Mouse (Mus musculus): Measurements from ENCODE around the gene Cdc26.

The Cdc26 gene

DNA sequence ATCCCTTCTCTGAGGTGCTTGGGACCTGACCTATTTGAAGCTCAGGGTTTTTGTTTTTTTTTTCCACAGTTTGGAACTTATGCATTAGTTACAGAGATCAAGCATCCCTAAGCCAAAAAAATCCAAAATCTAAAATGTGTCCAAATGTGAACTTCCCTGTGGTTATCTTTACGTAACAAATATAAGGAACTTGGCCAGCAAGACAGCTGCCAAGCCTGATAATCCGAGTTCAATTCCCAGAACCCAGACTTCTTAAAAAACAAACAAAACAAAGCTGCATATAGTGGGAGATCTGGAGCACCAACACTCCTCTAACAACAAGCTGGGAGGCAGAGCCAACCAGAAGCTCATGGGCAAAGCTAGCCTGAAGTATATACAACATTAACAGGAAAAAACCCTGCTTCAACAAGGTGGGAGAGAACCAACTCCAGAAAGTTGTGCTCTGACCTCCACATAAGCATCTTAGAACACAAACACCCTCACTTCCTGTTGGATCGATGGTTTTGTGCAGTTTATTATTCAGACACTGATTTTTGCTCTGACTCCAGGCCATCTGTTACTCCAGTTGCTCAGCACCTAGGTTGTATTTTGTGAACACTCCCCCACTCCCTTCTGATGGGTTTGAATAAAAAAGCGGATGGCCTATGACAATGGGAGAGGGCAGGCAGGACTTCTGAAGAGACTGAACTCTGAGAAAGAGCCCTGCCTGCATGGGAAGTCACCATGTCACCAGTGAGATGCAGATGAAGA, 10.7 kb downstream of the Cdc26 start:
- no peak for DNase-seq

DNA sequence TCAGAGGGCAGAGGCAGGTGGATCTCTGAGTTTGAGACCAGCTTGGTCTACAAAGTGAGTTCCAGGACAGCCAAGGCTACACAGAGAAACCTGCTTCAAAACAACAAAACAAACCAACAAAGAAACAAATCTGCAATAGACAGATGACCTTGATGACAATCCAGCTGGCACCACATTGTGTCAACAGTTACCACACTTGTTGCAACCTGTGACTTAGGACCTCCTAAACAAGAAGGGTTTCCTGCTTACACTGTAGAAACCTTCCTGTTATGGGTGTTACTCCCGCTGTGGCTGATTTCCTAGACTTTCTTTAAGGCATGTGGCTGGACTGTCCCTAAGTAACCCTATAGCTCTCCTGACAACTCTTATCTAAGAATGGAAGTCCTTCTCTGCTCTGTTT, 12.6 kb downstream of the Cdc26 start:
- no peak for DNase-seq

GRCm38 (mm10) chr4:62393459-62393858, 15.0 kb downstream of the Cdc26 start:
- DNase-seq = no peak

- DNase-seq = no peak
Measured at GRCm38 (mm10) chr4:62391892-62392291, 16.6 kb downstream of the Cdc26 start.

DNA sequence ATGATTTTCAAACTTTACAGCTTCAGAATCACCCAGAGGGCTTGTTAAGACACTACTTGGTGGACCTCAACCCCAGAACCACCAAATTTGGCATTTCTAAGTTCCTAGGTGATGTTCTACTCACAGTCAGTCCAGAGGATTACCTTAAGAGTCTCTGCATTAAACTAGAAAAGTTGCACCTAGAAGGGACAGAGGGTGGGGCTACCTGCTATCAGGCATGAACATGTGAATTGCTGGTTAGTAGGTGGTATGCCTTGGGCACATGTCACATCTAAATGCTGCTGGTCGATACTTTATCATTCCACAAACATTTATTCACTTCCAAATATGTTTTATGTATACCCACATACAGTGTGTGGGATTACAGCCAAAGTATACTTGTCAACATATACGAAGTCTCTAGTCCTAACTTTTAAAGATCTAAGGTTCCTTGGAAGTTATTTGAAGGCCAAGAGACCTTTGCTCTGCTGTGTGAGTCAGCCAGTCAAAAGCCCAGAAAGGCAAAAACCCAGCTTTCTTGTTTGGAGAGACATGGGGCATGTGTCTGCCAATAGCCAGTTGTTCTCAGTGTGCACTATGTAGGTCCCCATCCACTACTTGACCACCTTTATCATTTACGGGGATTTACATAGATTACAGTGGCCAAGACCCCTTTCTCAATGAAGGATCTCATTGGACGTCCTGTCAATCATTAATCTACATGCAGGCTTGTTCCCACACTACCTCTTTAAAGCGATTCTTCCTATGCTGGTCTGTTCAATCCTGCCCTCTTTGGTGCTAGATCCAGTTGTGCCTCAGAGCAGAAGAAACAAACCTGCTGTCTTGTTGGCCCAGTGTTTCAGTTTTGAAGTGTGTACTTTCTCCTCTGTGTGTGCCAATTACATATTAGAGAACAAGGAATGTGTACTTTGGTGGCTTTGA, 18.6 kb downstream of the Cdc26 start:
- no peak for DNase-seq

DNA sequence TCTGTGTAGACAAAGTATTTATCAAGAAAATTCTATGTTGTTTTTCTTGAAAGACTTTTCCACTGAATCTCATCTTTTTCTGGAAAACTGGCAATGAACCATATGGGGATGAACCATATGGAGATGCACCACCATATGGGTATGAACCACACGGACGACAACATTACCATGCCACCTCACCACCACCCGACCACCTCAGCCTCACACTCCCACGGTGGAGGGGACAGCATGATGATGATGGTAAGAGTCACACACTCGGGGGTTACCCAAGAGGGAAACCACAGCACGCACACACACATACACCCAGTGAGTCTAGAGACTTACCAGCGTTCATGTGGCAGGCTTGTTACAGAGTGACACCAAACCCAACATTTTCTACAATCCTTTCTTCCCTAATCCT, 23.0 kb downstream of the Cdc26 start:
- DNase-seq = no peak

- DNase-seq = no peak
Measured at GRCm38 (mm10) chr4:62384159-62384558, 24.3 kb downstream of the Cdc26 start.

- no peak for DNase-seq
Measured at GRCm38 (mm10) chr4:62383752-62384151, 24.7 kb downstream of the Cdc26 start.

DNA sequence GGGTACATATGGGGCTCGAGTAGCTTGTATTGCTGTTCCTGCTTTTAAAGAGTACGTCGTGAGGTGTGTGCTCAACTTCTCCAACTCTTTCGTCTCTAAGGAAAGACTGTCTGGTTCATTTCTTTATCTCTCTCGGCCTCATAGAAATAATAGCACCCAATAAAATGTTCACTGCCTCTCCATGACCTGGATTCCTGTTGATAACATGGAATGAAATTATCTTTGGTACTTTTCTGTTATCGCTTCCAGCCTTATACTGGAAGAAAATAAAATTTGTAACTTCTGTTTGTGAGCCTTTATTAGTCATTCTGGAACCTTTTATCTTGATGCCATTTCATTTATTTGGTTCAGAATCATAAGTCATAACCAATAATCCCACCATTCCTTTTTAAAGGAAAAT, 25.2 kb downstream of the Cdc26 start:
- no peak for DNase-seq

GRCm38 (mm10) chr4:62379724-62380381, 28.6 kb downstream of the Cdc26 start:
- no peak for DNase-seq

DNA sequence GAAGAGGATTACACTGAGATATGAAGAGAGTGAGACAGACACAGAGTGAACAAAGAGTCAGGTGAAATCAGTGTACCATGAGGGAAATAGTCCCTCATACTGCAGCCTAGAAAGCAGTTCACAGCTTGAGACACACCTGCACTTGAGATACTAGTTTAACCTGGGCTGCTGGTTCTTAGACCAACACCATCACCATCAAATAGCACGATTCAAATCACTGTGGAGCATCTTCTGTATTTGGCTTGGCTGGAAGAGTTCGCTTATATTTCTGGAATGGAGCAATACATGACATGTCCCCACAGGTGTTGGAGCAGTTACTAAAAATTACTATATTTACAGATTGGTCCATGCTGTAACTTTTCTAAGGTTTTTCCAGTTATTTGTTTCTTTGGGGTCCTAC, 32.3 kb downstream of the Cdc26 start:
- no peak for DNase-seq

DNA sequence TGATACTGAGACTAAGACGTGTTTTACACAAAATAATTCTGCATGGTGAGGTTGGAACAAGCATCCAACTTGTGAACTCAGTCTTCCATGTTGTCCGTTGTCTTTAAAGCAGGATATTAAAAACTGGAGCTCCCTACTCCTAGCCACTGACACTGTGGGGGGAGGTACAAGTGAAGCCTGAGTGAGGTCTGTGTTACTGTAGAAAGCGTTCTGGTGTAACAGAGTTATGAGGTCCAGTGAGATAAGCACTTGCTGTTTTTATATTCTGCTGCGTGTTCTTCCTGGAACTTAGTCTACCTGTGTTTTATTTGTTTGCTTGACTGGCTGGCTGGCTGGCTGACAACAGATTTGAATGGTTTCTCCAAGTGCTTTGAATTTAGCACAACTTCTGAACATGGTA, 34.1 kb downstream of the Cdc26 start:
- no peak for DNase-seq

GRCm38 (mm10) chr4:62373668-62374067, 34.8 kb downstream of the Cdc26 start:
- DNase-seq = no peak

GRCm38 (mm10) chr4:62372818-62373520, 35.5 kb downstream of the Cdc26 start:
- DNase-seq = no peak

- DNase-seq = no peak
Measured at GRCm38 (mm10) chr4:62372410-62372809, 36.0 kb downstream of the Cdc26 start.

- DNase-seq = no peak
Measured at GRCm38 (mm10) chr4:62369091-62369490, 39.4 kb downstream of the Cdc26 start.

- DNase-seq = no peak
Measured at GRCm38 (mm10) chr4:62367586-62367985, 40.9 kb downstream of the Cdc26 start.

DNA sequence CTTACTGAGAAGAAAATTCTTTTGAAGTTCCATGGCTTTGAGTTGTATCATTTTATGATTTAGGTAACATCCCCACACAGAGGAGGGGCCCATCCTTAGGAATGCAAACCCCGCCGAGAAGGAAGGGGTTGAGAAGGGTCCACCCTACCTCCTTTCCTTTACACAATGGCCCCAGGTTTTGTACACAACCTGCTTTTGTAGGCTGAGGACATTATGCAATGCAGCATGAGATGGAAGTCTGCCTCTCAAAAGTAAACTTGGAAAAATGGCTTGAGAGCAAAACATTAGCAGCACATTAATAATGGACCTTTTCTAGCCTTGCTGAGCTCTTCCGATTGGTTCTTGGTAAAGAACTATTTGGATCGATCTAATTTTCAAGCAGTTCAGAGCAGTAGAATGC, 42.2 kb downstream of the Cdc26 start:
- DNase-seq = no peak

- DNase-seq = no peak
Measured at GRCm38 (mm10) chr4:62364299-62364698, 44.1 kb downstream of the Cdc26 start.

- DNase-seq = no peak
Measured at GRCm38 (mm10) chr4:62362437-62362836, 46.0 kb downstream of the Cdc26 start.

DNA sequence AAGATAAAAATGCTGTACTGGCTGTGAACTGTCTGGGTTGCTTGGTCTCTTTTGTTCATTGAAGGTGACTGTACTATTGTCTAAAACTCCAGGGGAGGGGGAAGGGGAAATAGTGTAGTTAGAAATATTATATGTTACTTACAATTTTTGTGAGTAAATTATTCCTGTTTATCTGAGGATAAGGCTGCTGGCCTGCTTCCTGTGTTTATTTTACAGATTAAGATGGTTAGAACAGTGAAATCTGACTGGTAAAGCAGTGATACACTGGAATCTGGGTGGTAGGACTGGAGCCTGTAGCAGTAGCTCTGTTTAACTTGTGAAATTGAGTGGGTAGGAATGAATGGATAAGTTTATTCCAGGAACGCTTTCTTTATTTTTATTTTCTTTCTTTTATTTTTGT, 46.4 kb downstream of the Cdc26 start:
- no peak for DNase-seq

DNA sequence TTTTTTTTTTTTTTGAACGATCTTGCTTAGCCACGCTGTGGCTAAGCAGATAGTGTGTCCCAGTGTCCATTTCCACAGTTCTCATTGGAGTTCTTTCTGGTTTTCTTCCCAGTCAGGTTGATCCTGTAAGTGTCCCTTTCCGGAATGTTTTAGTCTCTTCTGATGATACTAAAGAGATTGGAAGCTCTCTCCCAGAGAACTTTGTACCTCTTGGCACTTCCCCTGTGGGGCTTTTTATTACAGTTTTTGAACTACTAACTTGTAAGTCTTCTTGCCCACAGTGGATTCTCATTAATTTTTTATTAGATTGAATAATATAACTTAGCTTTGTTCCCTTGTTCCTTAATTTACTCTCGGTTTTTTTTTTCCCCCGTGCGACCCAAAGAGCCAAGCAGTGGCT, 46.9 kb downstream of the Cdc26 start:
- DNase-seq = no peak

Measured in retina, postnatal 1 day (tissue).